Mouse (Mus musculus) layer of hippocampus, adult 2 months (tissue): ENCODE results near the gene AI854703. TPM values are rescaled to one million over a fixed set of nuclear protein-coding genes. Genes with fewer than 3 reads are reported as not detected.
A peak's percentile ranks its signal among the peaks of the same experiment; 100 is the strongest.

Source experiments
- DNase-seq, 2 experiments: peaks; one replicate each; pipeline ENCODE4 v3.0.0; 2022; ENCODE audit warnings: low spot score in 2 of 2
- H3K27ac ChIP-seq: fragments of 200-600 bp; 2 replicates; pipeline ENCODE4 v1.8.1; 2022
- H3K4me3 ChIP-seq: fragments of 200-600 bp; 2 replicates; pipeline ENCODE4 v1.8.1; 2022; ENCODE audit warnings: mild to moderate bottlenecking
- CTCF ChIP-seq: fragments of 200-600 bp; conservative IDR thresholded peaks from 2 replicates; pipeline ENCODE4 v1.8.1; 2022; ENCODE audit warnings: antibody characterized with exemption, mild to moderate bottlenecking, moderate library complexity
- total RNA-seq, 2 experiments: library from RNA; stranded (reverse); gene quantifications; 2 replicates each; pipeline ENCODE4 v1.2.3; 2021

Gene AI854703
- total RNA-seq, 2 experiments from 2014 or later, result 12.7 to 13.4 TPM

DNA sequence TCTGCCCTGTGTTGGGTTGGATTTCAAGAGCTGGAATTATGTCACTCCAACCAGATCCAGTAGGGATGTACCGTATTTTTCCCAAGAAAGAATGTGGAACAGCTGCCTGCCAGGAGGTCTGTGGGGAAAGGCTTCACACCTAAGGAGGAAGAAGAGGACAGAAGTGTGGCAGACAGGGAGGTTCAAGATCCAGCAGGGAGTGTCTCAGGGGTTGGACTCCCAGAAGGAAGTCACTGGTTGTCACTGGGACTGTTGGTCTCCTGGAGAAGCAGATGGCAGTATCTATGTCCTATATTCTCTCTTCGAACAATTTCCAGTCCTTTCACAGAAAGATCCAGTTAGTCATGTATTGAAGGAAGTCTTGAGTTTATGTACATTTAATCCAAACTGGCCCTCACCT, 21.0 kb downstream of the AI854703 start:
- DNase-seq, result no peak
- Histone ChIP-seq H3K27ac (no peak overlapping the region), H3K4me3 (no peak overlapping the region)
- no peak for TF ChIP-seq CTCF

DNA sequence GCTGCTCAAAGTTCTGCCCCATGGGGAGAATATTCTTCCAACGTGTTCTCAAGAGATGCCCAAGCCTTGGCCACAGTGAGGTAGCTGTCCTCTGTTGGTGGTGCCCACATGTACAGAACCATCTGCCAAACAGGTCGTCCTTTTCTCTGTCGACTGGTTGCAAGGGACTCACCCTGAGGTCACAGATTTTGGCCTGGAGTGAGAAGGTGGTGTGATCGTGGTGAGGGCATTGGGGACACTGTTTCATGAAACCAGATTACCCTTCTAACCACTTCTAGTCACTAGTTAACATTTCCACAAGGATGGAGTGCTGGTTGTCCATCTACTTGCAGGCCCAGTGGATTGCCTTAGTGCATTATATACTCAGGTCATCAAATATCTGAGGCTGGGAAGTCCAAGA, 22.2 kb downstream of the AI854703 start:
- no peak for TF ChIP-seq CTCF
- Histone ChIP-seq H3K27ac (no peak overlapping the region), H3K4me3 (no peak overlapping the region)
- no peak for DNase-seq

DNA sequence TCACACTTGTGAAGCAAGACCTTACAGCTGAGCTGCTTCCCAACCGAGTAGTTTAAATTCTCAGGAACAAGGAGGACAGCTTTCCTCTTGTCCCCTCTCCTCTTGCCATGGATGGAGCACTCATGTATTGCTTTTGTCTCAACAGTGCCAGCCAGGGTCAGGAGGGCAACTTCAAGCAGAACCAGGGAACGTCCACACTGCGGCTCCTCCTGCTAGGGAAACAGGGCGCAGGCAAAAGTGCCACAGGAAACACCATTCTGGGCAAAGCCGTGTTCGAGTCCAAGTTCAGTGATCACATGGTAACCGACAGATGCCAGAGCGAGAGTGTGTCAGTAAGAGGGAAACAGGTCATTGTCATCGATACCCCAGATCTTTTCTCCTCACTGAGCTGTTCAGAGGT, 23.5 kb downstream of the AI854703 start:
- no peak for DNase-seq
- no peak for TF ChIP-seq CTCF
- Histone ChIP-seq H3K27ac (no peak overlapping the region), H3K4me3 (no peak overlapping the region)

DNA sequence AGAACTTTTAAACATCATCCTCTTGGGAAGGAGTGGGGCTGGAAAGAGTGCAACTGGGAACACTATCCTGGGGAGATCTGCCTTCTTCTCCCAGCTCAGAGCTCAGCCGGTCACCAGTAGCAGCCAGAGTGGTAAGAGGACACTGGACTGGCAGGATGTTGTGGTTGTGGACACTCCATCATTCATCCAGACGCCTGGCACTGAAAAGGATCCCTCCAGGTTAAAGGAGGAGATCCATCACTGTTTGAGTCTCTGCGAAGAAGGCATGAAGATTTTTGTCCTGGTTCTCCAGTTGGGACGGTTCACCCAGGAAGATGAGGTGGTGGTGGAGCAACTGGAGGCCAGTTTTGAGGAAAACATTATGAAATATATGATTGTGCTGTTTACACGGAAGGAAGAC, 32.2 kb downstream of the AI854703 start:
- TF ChIP-seq CTCF, result no peak
- no peak for DNase-seq
- no peak overlapping the region for H3K4me3 ChIP-seq
- no peak overlapping the region for H3K27ac ChIP-seq

DNA sequence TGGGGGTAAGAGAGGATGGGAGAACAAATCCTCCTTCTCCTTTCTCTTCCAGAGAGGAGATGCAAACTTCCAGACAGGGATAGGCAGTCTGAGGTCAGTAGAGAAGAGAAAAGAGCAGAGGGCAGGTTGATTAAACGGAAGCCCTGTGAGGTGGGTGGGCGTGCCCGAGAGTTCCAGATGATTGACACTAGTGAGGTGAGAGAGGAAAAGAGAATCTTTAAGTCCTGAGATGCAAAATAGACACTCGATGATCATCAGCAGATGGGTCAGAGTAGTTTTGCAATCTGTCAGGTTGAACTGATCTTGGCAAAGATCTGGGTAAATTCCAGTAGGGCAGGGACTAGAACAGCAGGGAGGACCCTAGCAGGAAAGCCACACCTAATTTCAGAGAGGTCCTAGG, 38.2 kb downstream of the AI854703 start:
- no peak for TF ChIP-seq CTCF
- DNase-seq, result no peak
- Histone ChIP-seq H3K27ac (no peak overlapping the region), H3K4me3 (no peak overlapping the region)

DNA sequence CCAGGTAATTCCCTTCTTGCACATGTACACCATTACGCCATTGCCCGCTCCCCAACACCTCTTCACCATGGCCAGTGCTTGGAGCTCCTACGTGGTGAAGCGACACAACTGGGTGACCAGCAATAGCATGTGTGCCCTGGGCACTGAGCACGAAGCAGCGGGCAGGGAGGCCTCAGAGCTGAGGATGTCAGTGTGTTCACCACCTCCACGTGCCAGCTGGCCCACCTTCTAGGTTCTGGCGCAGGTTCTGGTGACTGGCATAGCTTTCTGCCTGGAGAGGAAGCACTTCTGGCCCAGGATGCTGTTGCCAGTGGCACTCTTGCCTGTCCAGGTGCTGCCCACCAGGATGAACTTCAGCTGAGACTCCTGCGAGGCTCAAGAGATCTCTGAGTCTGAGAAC, 38.9 kb downstream of the AI854703 start:
- TF ChIP-seq CTCF, result no peak
- H3K27ac ChIP-seq, result no peak overlapping the region
- DNase-seq, result no peak
- no peak overlapping the region for H3K4me3 ChIP-seq

DNA sequence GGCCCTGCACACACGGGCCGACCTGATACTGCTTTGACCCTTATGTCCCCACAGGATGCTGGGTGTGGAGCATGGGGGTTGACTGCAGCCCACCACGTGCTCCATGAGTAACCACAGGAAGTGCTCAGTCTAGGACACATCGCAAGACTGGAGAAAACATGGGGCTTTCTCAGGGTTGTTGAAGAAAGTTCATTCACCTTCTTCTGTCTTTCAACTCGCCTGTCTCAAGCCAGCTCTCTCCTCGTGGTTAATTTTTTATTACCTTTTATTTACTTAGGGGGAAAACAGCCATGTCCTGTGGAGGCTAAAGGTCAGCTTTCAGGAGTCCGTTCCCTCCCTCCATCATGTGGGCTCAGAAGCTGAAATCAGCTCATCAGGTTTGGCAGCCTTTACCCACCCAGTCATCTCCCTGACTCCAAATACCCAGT, 39.6 kb downstream of the AI854703 start:
- H3K27ac ChIP-seq, result no peak overlapping the region
- no peak for TF ChIP-seq CTCF
- no peak overlapping the region for H3K4me3 ChIP-seq
- DNase-seq, result no peak

DNA sequence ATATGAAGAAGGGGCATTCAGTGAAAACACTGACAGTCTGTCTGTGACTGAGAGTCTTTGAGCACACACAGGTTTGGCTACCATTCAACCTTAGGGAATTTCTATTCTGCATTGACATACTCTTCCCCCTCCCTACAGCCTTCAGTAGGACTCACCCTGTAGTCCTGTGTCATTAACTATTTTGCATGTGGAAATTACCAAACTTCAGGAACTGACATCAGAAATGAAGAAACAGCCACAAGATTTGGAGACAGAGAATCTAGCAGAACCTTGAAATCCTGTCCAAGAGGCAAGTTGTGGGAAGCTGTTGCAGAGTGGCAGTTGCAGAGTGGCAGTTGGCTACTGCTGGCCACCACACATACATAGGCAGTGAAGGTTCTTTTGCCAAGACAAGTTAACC, 41.5 kb downstream of the AI854703 start:
- H3K27ac ChIP-seq, result no peak overlapping the region
- no peak for TF ChIP-seq CTCF
- no peak for DNase-seq

DNA sequence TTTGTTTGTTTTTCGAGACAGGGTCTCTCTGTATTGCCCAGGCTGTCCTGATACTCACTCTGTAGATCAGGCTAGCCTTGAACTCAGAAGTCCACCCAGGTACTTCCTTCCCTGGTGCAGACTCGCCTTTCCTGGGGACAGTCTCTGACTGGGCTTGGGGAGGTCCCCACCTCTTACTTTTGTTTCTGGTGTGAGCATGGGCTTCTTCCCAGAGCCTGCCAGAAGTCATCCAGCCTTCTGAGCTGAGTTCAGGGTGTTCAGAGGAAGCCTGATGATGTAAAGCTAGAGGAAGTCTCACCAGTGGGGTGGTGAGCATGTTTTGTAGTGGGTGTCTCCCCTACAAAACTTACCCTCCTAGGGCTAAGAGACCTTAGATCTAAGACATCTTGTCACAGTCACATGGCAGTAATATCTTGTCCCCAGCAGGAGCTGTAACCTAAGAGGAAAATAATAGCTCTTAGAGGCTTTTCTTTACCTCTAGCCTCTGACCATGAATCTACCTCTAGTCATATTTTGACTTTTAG, 42.9 kb downstream of the AI854703 start:
- no peak overlapping the region for H3K4me3 ChIP-seq
- DNase-seq, result no peak
- no peak overlapping the region for H3K27ac ChIP-seq
- no peak for TF ChIP-seq CTCF

More for the DNA sequence above, 41.5 kb downstream of the AI854703 start:
- H3K4me3 ChIP-seq, result no peak overlapping the region

DNA sequence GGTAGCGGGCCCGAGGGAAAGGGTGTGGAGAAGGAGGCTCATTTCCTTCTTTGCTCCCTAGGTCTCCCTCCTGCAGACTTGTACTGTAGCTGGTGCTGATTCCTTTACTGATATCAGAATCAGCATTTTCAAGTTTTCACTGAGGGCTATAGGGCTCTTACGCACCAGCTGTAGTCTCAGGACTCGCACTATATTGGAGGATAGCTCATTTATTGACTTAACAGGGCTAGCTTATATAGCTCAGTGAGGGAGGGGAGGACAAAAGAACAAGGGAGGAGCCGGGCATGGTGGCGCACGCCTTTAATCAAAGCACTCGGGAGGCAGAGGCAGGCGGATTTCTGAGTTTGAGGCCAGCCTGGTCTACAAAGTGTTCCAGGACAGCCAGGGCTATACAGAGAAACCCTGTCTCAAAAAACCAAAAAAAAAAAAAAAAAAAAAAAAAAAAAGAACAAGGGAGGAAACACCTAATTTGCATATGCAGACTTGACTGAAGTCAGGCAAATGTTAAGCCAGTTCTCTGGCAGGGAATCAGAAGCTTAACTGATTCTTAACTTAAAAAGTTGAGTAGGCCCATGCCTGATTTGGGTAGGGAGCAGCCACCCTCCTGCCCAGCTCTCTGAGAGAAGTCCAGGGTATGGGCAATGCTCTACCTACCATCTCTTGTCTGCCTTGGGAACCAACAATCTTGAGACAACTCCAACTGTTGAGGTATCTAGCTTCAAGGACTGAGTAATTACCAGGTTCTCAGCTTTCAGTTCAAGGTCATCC, 47.9 kb downstream of the AI854703 start:
- Histone ChIP-seq H3K27ac (no peak overlapping the region), H3K4me3 (no peak overlapping the region)
- no peak for DNase-seq
- TF ChIP-seq CTCF, result no peak

DNA sequence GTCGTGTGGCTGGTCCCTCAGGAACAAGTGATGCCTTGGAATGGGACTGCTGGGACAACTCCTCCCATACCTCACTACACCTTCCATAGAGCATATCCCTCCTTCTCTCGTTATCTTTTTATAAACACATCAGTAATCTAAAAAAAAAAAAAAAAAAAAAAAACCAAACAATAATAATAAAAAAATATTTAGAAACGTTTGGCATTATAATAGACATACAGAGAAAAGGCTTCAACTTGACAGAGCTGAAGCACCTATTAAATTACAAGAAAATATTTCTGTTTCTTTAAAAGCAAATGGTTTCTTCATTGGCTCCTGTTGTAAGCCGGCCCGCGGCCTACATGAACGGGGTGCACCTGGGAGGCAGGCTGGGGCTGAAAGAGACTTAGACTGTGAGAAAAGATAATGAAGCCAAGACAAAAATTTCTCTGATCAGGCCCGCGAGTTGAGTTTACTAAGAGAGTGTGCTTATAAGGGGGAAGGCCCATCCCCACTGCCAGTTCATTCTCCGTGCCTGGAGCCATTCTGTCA, 48.9 kb downstream of the AI854703 start:
- H3K27ac ChIP-seq, result no peak overlapping the region
- no peak overlapping the region; the same call in 1 of the 2 replicates for H3K4me3 ChIP-seq
- DNase-seq, result no peak
- no peak for TF ChIP-seq CTCF

DNA sequence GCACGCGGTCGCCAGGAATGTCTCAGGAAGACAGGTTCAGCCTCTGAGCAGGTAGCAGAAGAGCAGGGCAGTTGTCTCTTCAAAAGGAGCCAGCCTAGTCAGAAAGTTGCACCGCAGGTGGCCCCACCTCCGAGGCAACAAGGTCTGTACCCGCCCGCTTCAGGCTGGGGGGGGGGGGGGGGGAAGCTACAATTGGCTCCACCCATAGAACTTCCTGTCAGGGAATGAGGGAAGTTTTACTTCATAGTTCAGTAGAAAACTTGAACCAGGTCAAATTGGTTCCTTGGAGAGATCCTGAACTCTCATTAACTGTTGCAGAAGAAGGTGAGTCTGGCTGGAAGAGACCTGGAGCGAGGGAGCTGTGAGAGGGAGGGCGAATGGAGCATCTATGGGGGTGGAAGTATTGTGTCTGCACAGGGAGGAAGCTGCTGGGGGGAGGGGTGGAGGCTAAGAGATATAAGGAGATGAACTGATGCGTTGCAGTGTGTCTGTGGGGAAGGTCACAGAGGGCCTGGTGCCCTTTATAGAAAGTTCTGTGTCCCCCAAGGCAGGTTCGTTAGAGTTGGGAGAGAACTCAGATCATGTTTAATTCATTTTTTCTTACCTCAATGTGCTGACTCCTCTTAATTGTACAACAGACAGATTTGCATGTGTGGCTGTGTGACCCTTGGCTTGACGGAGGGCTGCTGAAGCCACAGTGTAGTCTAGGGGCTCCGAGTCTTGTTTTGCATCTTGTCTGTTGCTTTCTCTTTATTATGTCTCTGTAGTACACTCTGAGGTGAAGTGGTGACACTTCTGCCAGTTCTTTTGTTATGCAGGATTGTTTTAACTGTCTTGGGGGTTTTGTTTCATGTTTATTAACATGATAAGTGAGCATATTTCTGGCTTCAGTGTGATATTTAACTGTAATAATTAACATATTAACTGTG, 49.6 kb downstream of the AI854703 start, which contains the start of gene Gimap9:
Gene Gimap9 (plus strand): TSS at position 199 of the 929 bp plus-strand sequence.
- H3K4me3 ChIP-seq, result peak within 1 kb of the TSS; percentile 9; the same call in 1 of the 2 replicates
- no peak for TF ChIP-seq CTCF
- no peak within 1 kb of the TSS for H3K27ac ChIP-seq
- no peak for DNase-seq
